Mouse (Mus musculus) retina, postnatal 1 day (tissue): ENCODE measurements around the gene Gfi1b.

Experiments used
- DNase-seq: peaks from one replicate; pipeline ENCODE4 v3.0.0-alpha.2; 2012

The Gfi1b gene

DNA sequence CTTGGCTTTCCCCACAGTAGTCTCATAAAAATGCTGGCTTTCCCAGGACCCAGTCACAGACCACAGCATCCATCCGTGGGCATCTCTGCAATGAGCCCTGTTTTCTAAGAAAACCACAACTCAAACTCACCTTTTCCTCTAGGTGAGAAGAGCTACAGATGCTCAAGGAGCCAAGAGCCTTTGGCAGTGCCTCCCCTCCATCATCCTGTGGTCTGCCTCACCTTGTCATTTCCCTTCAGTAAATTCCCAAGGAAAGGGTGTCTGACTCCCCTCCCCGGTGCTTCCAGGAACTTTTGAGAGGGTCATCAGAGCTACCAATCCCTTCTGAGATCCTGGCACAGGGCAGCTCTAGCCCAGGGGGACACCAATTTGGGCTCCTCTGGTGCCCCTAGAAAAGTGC lies 671 bp downstream of the Gfi1b start:
- DNase-seq: no peak

DNA sequence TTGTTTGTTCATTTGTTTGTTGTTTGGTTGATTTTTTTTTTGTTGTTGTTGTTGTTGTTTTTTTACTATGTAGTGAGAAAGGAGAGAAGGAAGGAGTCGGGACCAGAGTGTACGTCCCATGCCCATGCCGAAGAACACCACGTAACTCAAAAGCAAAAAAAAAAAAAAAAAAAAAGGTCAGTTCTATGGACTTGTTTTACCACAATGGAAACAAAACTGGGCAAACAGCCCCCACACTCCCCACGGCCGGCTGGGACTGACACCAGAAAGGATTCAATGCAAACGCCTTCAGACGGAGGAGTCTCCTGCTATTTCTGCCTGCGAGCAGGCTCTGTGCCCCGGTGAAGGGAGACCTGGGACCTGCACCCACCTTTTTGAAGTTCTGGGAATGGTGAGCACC lies 1.3 kb downstream of the Gfi1b start:
- DNase-seq: no peak

DNA sequence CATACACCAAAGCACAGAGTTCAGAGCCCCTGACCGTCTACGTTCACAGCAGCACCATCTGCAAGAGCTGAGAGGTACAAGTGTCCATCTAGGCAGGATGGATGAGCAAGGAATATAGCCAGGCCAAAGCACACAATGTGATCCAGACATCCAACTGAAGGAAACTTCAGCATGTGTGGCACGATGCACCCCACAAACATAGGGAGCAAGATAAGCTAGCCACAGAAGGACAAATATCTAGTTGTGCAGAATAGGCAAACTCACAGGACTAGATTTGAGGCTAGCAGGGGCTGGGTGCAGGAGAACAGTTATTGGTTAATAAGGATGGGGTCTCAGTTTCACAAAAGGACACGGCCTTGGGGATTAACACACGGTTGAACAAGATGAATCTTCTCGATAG lies 2.4 kb downstream of the Gfi1b start:
- DNase-seq: no peak

DNA sequence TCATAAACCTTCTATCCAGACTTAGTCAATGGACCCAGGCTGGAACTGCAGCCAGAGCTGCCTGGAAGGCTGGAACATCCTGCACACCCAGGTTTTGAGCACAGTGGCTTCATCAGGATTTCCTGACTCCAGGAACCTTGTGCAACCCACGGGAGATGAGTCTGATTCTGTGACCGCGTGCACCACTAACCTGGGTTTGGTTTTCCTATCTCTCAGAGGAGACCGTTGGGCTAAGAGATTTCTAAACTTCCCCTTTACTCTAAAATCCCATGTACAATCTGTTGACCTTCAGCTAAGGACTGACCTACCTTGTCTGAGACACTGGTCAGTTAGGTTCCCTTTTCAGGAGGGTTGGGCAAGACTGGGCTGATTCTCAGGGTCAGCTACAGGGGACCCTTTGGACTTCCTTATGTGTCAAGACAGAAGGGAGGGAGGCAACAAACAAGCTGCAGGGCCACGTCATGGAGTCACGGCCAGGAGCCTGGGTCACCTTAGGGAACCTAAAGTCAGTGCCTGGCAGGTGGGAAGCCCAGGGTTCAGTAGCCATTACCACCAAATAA lies 2.9 kb downstream of the Gfi1b start:
- no peak for DNase-seq

DNA sequence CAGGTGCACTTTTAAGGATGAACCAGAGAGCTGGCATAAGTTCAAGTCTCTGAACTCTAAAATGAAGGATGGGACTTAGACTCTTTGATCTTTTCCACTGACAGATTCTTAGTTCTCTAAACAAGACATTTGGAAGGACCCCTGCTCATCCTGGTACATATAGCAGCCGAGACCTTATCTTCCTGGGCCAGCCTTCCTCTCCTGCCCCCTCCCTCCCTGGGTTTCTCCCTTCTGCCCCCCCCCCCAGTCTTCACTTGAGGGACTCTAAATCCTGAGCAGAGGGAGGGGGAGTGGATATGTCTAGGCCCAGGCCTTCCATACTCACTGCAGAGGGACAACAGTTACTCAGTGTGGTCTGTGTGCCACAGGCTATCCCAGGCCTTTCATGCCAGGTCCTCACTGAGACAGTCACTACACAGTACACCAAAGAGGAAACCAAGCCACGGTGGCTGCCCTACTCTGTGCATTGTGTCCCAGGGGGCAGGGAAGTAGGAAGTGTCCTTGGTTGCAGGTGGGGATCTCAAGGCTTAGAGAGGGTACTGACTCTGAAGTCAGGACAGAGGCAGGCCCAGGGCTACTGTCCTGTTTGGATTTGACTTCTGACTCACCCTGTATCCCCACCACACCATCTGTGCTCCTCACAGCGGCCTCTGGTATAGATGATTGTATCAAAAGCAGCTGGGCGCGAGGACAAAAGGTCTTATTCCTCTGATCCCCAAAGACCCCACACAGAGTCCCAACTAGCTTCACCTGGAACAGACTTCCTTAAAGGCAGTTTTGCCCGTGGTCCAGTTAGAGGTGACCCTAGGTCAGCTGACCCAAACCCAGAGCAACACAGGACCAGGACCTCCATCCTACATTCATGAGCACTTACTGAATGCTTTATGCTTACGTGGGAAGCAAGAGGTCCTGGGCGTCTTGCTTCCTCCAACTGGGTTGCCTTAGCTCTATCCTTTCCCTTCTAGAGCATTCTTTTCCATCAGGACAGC lies 4.0 kb downstream of the Gfi1b start:
- DNase-seq: no peak

DNA sequence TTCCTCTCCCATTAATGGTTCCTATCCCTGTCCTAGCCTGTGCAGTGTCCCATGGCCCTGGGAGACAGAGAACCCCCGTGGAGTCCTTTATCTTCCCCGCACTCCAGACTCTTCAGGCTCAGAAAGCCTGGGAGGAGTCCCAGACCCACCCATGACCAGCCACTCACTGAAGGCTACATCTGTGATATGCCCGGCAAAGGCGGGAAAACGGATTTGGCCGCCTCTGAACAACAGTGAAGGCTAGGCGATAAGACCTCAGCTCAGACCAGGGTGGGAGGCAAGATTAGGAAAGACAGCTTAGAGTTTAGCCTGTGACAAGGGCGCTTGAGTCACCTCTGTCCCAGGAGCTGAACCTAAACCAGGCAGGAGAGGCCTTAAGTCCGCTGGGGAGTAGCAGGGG lies 4.9 kb downstream of the Gfi1b start:
- no peak for DNase-seq

DNA sequence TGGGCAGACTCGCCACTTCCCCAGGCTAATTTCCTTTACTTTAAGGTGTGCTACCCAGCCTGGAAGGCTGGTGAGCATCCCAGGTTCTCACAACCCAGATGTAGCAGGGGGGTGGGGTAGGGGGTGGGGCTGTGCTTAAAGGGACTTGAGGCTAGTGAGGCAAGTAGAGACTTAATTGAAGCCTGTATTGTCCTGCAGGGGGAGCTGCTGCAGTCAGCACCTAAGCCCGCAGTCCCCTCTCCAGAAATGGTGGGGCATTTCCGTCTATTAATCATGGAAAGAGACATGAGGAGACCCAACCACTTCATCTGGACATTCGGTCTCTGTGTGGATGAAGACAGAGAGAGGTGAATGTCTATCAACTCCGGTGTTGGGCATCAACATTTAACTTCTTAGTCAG lies 5.4 kb downstream of the Gfi1b start:
- peak; percentile 51 for DNase-seq

DNA sequence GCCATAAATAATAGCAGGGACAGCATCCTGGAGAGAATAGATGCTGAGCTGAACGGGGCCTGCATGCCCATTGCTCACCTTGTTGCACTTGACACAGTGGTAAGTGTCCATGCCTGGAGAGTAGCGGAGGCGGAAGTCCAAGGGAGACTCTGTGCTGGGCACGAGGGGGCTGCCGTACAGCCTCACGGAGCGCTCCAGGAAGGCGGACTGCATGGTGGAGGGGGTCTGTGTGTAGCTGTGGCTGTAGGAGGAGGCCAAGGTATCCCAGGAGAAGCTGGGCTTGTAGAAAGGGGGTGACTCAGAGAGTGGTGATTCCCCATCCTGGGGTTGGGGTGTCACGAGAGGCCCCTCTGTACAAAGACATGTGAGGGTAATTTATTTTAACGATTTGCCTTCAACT lies 8.2 kb downstream of the Gfi1b start:
- no peak for DNase-seq

DNA sequence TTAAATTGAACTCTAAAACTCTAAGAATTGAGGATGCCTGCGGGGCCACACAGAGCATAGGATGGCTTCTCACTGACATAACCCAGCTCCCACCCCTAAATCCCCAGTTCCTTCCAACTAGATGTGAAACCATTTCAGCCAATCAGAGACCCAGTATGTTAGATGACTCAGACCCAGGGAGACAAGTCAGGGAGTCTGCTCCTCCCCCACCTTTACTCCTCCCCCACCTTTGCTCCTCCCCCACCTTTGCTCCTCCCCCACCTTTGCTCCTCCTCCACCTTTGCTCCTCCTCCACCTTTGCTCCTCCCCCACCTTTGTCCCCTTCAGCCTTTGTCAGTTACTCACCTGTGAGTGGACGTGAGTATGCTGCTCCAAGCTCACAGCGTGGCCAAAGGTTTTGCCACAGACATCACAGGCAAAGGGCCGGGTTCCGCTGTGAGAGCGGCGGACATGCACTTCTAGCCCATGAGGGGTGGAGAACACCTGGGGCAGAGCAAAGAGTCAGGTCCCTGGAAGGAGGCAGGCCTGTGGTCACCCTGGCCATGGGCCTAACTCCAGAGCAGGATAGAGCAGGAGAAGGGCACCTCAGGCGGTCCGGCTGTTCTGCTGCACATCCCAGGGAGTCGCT lies 9.2 kb downstream of the Gfi1b start:
- no peak for DNase-seq

DNA sequence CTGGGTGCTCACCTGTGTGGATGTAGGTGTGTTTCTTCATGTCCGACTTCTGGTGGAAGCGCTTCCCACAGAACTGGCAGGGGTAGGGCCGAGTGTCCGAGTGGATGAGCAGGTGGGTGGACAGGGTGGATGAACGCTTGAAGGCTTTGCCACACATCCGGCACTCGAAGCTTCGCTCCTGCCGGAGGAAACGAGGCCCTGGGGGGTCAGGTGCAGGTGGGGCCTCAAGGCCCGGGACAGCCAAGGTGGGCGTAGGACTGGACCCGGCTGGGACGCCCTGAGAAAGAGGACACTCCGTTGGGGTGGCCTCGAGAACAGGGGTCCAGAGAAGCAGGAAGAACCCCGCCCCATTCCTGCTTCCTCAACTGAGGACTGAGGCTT lies 10.4 kb downstream of the Gfi1b start:
- DNase-seq: no peak

DNA sequence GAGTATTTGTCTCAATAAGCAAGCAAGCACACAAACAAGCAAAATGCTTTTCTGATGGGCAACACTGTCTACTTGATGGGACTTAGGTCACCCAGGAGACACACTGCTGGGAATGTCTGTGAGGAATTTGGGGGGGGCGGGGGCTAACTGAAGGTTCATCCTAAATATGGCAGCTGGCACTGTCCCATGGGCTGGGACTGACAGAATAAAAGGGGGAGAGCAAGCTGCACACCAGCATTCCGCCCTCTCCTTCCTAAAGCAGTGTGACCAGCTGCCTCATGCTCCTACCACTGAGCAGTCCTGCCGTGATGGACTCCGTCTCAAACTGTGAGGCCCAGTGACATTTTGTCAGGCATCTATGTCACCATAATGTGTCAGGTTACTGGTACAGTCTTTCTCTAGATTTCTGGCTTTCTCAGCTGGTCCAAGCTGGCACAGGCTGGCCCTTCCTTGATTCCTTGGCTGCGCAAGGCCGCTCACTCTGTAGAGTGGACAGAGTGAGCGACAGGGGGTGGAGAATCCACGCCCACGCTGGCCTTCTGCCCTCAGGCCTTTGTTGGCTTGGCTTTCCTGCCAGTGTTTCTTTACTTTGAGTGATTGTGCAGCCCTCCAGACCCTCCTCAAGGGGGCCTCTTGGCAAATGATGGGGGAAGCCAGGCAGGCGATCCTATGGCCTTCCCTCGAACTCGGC lies 10.9 kb downstream of the Gfi1b start:
- DNase-seq: no peak

DNA sequence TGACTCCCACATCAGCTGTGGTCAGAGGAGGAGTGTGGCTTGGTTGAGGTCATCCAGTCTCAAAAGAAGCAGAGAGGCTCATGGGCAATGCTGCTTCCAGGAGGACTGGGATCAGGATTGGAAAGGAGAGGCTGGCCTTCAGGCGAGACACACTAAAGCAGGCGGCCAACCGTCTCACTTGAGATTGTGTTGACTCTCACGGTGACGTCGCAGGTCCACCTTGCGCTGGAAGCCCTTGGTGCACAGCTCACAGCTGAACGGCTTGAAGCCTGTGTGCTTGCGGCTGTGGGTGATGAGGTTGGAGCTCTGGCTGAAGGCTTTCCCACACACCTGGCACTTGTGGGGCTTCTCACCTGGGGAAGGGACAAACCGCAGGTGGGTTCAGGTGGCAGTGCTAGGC lies 11.9 kb downstream of the Gfi1b start:
- no peak for DNase-seq

DNA sequence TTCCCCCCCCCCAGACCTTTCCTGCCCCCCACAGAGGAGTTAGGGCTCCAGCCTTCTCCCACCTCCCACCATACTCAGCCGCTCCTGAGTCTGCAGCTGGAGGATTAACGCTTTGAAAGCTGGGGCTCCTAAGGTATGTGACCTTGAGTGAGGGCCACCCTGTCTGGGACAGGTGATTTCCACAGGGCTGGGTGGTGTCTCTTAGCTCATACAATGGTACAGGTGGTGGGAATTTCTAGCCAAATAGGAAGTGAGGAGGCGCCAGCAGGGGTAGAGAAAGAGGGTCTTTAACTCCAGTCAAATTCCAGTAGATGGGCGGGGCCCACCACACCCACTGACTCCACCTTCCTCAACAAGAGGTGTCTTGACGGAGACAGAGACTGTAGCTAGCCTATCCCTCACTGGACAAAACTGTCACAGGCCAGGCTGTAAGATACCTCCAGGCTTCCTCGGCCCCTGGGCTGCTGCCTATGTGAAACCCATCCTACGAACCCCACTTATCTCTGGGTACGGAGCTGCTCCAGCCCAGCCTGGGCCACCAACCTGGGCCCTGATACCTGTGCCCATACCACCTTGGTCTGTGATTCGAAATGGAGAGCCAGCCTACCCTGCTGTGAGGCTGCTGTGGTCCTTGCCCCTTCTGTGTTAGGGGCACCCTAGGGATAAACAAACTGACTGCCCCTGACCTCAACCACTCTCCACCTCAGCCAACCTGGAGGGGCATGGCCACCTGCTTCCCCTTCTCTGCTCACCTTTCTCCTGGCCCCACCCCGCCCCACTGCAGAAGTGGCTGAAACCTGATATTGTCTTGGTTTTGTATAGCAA lies 14.2 kb downstream of the Gfi1b start:
- DNase-seq: no peak

DNA sequence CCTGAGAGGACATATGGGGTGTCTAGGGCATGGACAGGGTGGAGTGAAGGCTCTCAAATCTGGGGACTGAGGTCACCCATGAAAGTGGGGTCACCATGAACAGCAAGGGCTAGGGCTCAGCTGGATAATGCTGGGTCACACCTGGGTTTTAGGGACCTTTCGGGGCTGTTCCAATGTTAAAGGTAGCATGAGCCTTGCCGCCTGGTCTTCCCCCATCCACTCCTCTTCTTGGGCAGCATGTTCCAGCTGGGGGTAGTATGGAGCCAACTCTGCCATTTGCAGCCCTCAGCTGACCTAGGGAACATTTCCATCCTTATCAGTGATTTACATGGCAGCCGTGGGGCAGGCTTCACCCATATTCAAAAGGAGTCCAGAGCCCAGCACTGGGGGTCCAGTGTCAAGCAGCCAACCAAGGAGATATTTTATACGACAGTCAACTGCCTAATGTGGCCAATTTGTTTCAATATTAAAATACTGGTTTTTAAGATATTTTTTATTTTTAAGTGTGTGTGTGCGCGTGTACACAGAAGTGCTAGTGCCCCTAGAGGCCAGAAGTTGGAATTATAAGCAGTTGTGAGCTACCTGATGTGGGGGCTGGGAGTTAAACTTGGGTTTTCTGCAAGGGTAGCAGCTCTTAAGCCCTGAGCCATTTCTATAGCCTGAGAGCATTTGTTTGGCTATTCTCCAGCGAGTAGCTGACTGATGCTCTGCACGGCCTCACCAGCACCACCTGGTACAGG lies 15.0 kb downstream of the Gfi1b start:
- no peak for DNase-seq

DNA sequence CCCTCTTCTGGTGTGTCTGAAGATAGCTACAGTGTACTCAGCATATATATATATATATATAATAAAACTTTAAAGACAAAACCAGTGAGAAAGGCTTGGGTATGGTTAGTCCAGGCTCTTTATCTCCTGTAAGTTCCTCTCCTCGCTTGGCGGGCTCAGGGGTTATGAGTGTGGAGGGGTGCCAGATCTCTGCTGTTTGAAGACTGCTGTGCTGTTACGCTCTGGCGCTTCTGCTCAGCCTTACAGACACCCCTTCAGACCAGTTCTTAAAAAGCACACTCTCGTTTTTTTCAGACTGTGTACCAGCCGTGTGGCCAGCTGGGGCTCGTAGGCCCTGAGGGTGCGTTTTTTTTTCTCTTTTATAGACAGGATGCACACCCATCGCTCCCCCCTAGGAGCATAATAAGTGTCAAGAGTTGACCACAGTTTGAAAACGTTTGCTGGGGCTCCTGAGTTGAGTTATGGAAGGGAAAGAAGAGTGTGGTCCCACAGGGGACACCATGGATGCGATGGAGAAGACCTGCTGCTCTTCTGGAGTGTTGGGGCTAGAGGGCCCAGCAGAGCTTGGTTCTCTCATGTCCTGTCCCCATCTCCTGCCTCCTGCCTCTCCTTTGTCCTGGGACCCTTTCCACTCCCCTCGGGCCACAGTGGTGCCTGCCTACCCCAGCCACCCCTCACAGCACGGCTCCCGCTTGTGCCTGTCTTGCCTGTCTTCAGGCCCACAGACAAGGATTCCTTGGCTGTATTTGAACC lies 15.8 kb downstream of the Gfi1b start:
- no peak for DNase-seq

DNA sequence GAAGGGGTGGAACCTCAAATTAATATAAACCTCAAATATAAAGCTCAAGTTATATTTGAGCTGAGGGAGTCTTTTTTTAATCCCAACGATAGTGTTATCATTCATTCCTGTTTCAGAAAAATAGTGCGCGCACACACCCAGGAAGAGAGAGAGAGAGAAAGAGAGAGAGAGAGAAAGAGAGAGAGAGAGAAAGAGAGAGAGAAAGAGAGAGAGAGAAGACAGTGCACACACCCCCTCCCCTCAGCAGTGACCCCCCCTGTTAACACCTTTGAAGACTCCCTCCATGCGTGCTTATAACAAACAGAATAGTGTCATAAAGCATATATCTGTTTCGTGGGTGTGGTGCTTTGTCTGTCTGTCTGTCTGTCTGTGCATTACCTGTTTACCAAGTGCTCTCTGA lies 18.2 kb downstream of the Gfi1b start:
- no peak for DNase-seq

DNA sequence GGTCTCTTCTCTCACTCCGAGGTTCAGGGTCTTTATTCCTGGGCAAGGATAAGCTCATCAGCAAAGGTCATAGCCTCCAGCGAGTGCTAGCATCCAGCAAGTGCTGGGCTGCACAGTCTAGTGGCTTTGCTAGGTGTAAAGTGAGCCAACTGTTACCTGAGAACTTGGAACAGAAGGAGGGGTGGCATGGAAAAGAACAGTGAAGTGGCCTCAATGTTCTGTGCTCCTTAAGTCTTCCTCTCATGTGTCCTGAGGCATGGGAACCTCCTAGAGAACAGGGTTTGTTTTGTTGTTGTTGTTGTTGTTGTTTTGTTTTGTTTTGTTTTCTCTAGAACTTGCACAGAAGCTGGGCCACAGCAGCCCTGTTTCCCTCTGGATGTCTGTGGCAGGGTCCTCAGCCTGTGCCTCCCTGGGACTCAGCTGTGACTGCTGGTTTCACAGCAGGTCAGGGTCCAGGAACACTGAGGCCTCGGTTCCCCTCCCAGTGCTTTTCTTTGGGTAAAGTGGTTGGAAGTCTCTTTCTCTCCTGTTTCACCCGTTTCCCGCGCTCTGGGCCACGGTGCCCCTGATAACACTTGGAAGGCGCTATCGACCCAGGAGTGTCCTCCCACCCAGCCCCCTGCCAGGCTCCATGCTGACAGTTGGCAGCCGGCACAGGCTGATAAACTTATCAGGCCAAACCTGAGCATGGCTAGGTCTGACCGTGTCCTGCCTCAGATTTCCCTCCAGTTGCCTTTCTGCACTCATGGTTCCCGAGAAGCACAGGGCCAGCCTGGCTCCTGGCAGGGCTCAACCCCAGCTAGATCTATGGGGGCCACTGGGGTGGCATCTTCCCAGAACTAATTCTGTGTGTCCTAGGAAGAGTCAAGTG lies 19.8 kb downstream of the Gfi1b start:
- DNase-seq: no peak

DNA sequence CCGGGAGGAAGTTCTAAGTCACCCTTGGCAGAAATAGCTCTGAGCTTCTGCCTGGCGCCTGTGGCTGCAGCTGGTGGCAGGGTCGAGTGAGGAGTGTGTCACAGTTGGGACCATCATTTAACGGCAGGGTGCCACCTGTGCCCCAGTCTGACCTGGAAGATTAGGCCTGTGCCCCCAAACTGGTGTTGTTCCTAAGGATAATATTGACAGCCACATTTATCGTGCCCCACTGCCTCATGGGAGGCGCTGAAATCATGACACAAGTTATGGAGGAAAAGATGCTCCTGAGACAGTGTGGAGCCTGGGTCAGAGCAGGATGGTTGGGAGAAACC lies 22.2 kb downstream of the Gfi1b start:
- DNase-seq: no peak

DNA sequence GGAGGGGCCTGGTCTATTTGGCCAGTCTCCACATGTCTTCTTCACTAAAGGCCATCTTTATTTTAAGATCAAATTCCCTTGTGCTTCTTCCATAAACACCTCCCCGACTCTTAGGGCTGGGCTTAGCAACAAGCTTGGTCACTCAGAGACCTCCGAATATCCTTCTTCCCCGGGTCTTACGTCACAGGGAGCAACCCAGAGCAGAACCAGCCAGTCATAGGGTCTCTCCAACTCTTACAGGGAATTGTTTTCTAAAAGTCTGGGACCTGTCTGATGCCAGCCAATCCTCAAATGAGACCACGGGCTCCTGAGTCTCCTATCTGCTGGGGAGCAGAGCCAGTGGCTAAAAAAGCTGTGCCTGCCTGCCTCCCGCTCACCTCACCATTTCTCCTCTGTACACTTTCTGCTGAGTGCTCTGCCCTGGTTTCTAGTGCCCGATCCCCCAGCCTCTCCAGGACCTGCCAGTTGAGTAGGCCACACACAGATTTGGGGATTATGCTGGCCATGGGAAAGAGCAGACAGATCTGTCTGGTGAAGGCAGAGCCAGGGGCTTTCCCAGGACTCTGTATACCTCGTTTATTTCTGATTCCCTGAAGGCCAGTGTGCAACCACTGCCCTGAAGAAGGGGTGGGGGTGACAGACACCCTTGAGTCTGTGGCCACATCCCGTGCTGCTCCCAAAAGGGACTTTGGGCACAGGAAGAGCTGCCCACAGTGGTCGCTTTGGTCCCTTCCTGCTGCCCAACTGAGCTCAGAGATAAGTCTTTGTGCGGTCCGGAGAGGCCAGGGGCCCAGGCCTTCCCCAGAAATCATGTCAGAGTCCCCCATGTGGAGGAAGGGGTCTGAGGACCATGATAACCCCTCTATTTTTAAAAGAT lies 22.9 kb downstream of the Gfi1b start:
- DNase-seq: no peak
